Mouse (Mus musculus) hindbrain, embryonic 10.5 days (tissue): ENCODE results near the gene Gfi1. TPM values are rescaled to one million over a fixed set of nuclear protein-coding genes. Genes with fewer than 3 reads are reported as not detected.

Experiments used
- DNase-seq: peaks from one replicate; pipeline ENCODE4 v3.0.0-alpha.2; 2017; ENCODE audit warnings: low spot score
- H3K27ac ChIP-seq: fragments of 300-500 bp; sonication (generic); 2 replicates; pipeline ENCODE4 v1.5.1; 2016; ENCODE audit warnings: mild to moderate bottlenecking, moderate library complexity
- H3K27me3 ChIP-seq: fragments of 300-500 bp; sonication (generic); 2 replicates; pipeline ENCODE4 v1.6.1; 2016; ENCODE audit warnings: mild to moderate bottlenecking; ENCODE audit not compliant: poor library complexity, insufficient read depth, severe bottlenecking
- H3K36me3 ChIP-seq: fragments of 300-500 bp; sonication (generic); 2 replicates; pipeline ENCODE4 v1.6.1; 2016; ENCODE audit warnings: mild to moderate bottlenecking, moderate library complexity
- H3K4me1 ChIP-seq: fragments of 300-500 bp; sonication (generic); replicated peaks from 2 replicates; pipeline ENCODE4 v1.6.1; 2016; ENCODE audit warnings: mild to moderate bottlenecking
- H3K4me3 ChIP-seq: fragments of 300-500 bp; sonication (generic); 2 replicates; pipeline ENCODE4 v1.5.1; 2016; ENCODE audit warnings: mild to moderate bottlenecking, moderate library complexity
- H3K9me3 ChIP-seq: fragments of 300-500 bp; sonication (generic); 2 replicates; pipeline ENCODE4 v1.6.1; 2016; ENCODE audit warnings: mild to moderate bottlenecking, moderate library complexity
- WGBS: fragments of 180-500 bp; shearing (Covaris S2); methylation state at CpG from one replicate; pipeline ENCODE4 v1.1.7; 2016; 5-methylcytosine and 5-hydroxymethylcytosine counted together
- polyA plus RNA-seq: library from polyadenylated mRNA; unstranded; fragments of >200 nt; fragmentation: Nextera tagmentation; extraction: Ambion mirVana; gene quantifications from 2 replicates; pipeline ENCODE4 v1.2.1, GENCODE M21; 2016

Gene Gfi1
- polyA plus RNA-seq, 1 experiment from 2014 or later: 0.05 TPM

DNA sequence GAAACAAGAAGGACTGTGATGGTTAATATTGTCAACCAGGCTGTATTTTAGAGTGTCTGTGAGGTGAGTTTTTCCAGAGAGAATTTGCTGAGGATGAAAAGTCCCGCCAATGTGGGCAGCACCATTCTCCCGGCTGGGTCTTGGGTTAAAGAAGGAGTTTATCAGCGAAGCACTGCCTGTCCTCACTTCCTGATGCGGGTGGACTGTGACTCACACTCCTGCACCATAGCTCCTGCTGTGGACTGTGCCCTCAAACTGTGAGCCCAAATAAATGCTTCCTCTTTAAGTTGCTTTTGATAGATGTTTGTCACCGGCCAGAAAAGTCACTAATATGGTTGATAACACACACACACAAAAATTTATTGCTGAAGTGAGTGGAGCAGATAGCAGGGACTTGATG, 10.3 kb upstream of the Gfi1 start:
- Histone ChIP-seq H3K9me3 (peaks cover 7% of the 10 kb centered on the region; the same call in 1 of the 2 replicates), H3K27me3 (peaks cover 20% of the 10 kb centered on the region), H3K4me1 (no peaks in the 10 kb centered on the region), H3K27ac (no peak overlapping the region), H3K36me3 (peaks cover 7% of the 10 kb centered on the region; the same call in 1 of the 2 replicates), H3K4me3 (no peak overlapping the region)
- DNase-seq: no peak
- WGBS: 86% methylated on average over 5 of the region's 5 CpGs

DNA sequence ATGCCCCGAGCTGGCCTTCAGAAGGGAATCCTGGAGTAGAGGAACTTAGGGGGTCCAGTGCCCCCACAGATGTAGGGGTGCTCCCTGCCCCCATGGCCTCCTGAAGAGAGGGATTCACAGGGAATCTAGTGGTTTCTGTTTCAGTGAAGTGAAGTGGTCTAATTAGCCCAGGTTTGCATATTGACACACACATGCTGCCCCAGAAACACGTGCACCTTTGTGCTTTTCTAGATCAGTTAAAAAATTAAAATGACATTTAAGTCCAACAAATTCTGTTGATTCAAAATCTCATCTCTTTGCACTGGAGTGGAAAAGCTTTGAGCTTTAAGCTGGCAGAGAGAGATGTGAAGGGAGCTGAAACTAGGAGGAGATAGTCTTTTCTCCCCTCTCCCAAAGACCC, 6.0 kb upstream of the Gfi1 start:
- DNase-seq: no peak
- 26% methylated on average over 2 of the region's 2 CpGs for WGBS
- H3K27me3 ChIP-seq: peaks cover 64% of the 10 kb centered on the region
- no peak overlapping the region for H3K27ac ChIP-seq
- H3K4me3 ChIP-seq: no peak overlapping the region
- H3K36me3 ChIP-seq: no peaks in the 10 kb centered on the region
- H3K9me3 ChIP-seq: no peaks in the 10 kb centered on the region
- peaks cover 2% of the 10 kb centered on the region for H3K4me1 ChIP-seq

DNA sequence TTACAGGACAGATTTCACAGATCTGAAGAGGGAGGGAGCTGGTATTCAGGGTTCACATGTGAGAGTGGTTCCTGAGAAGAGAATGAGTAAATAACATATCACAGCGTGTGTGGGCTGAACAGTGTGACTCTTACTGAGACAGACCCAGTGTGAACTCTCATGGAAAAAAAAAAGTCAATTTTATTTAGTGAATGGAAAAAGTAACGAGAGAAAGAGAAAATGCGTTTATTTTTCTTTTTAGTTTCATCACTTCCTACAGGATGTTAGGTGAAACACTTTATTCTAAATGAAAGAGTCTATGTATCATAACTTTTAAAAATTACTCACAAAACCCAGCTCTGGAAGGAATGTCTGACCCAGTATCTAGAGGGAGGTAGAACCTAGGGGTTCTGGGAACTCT, 5.6 kb upstream of the Gfi1 start:
- Histone ChIP-seq H3K4me1 (peaks cover 6% of the 10 kb centered on the region), H3K27me3 (peaks cover 68% of the 10 kb centered on the region), H3K4me3 (no peak overlapping the region), H3K27ac (no peak overlapping the region), H3K9me3 (no peaks in the 10 kb centered on the region), H3K36me3 (no peaks in the 10 kb centered on the region)
- DNase-seq: no peak
- 57% methylated on average over 3 of the region's 3 CpGs for WGBS

DNA sequence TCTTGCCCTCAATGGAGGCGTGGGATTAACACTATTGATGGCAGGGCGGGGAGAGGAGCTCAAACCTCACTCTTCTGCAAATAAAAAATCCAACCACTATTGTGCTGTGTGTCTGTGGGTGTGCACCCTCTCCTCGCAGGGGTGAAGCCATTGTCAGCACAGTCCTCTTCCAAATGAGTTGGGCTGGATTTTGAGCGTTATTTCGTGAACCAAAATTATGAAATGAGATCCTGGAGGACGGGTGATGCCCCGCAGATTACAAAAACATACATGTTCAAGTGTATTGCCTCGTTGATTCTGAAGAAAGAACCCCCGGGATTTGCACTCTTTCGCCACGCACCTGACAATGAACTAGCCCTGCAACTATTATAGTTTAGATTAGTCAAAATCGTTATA, 1.2 kb upstream of the Gfi1 start:
- WGBS: 15% methylated on average over 12 of the region's 12 CpGs
- DNase-seq: no peak

DNA sequence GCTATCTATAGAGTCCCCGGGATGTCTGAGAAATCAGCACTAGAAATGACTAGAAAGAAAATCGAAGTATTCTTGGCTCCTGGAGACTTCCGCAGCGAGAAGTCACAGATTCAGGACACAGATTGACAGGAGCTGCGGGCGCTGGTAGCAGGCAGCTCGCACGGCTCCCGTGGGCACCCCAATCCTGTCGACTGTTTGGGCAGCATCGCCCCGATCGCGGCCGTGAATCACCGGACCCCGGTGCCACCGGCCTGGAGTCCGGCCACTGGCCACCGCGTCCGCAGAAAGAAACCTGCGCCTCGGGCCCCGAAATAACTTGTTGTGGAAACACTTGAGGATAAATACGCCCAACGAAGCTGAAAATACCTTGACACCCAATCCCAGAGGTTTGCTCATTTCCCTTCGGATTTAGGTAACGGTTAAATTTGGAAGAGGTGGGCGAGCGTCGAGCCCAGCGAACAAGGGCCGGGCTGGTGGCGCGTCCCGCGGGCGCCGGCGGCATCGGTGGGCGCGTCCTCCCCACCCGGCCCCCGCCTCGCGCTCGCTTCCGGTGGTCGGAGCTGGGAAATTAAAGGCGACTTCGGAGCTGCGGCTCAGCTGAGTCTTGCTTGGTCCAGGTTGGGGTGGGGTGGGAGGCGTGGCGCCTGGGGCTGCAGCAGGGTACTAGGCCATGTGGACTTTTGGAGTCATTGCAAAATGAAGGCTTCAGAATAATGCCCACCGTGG, 608 bp upstream of the Gfi1 start:
- Histone ChIP-seq H3K27ac (no peak overlapping the region), H3K9me3 (no peaks in the 10 kb centered on the region), H3K27me3 (peaks cover 100% of the 10 kb centered on the region), H3K4me3 (peak overlapping the region; percentile 43), H3K4me1 (peaks cover 47% of the 10 kb centered on the region), H3K36me3 (no peaks in the 10 kb centered on the region)
- peak; percentile 52 for DNase-seq
- WGBS: under 1% methylated on average over 57 of the region's 57 CpGs

More for the DNA sequence above, 1.2 kb upstream of the Gfi1 start:
- Histone ChIP-seq H3K4me1 (peaks cover 42% of the 10 kb centered on the region), H3K4me3 (peak overlapping the region; percentile 43), H3K9me3 (no peaks in the 10 kb centered on the region), H3K27me3 (peaks cover 100% of the 10 kb centered on the region), H3K36me3 (no peaks in the 10 kb centered on the region), H3K27ac (no peak overlapping the region)

DNA sequence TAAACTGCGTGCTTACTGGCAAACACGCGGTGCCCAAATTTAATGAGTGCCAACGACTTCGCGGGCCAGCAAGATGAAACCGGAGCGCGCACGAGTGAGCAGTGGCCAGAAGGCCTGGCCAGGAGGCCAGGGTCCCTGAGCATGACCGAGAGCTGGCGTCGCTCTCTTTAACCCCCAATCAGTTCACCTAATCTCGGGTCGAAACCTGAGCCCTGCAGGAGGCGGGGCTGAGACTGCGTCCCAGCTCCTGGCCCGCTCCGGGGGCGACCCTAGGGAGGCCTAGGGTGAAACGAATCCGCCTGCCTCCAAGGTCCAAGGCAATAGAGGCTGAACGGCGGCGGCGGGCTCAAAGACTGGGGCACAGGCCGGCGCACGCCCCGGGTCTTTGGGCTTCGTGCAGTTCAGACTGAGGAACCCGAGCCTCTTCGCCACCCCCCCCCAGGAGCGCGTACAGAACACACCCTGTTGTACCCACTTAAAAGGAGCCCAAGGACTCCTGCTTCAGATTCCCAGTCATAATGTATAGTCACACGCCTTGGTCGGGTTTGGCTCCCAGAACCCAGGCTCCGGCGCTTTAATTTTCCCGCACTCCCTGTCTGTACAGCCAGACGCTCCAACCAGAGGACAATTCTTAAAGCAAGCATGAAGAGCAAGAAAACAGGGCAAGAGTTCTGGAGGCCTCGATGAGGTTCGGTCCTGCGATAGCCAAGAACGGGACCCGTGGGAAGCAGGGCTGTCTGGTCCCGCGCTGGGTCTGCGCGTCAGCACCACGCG, 988 bp downstream of the Gfi1 start:
- Histone ChIP-seq H3K27me3 (peaks cover 100% of the 10 kb centered on the region), H3K4me3 (peak overlapping the region; percentile 43), H3K9me3 (no peaks in the 10 kb centered on the region), H3K36me3 (no peaks in the 10 kb centered on the region), H3K4me1 (peaks cover 57% of the 10 kb centered on the region), H3K27ac (no peak overlapping the region)
- WGBS: under 1% methylated on average over 52 of the region's 52 CpGs
- peak; percentile 59 for DNase-seq

DNA sequence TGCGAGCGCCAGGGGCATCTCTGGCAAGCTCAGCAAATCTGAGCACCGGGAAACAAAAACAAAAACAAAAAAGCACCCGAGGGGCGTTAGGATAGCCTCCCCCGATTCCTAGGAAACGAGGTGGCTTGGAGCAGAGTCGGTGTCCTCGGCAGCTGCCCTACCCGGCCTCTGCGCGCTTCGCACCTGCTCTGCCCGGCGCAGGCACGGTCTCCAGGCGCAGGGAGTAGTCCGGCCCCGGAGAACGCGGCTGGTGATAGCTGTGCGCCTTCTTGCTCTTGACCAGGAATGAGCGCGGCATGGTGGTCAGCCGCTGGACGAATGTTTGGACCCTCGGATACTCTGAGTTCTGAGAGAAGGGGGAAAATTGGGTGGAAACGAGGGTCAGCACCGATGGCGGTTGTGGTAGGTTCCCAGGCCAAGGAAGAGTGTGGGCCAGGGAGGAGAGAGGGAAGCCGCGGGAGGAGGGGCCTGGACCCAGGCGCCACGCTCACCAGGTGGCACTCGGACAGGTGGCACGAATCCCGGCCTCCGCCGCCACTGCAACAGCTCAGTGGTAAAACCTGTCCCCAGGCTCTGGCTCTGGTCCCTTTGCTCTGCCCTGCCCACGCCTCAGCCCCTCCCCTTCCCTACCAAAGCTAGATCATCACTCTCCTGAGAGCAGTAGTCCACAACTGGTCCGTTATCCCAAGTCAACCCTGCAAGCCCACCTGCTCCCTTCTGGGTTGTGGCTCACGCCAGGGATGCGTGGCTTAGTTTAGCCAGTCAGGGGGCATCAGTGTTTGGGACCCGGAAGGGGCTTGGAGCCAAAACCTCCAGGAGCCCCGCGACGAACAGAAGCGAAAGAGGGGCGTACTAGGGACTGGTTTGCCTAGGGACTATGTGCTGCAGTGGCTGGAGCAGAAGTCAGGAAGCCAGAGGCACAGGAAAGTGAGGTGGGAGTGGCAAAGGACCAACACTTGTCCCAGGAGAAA, 2.0 kb downstream of the Gfi1 start:
- H3K9me3 ChIP-seq: no peaks in the 10 kb centered on the region
- H3K4me1 ChIP-seq: peaks cover 57% of the 10 kb centered on the region
- H3K4me3 ChIP-seq: peak overlapping the region; percentile 43
- under 1% methylated on average over 49 of the region's 49 CpGs for WGBS
- peaks cover 100% of the 10 kb centered on the region for H3K27me3 ChIP-seq
- no peak overlapping the region for H3K27ac ChIP-seq
- H3K36me3 ChIP-seq: no peaks in the 10 kb centered on the region
- peak; percentile 60 for DNase-seq

DNA sequence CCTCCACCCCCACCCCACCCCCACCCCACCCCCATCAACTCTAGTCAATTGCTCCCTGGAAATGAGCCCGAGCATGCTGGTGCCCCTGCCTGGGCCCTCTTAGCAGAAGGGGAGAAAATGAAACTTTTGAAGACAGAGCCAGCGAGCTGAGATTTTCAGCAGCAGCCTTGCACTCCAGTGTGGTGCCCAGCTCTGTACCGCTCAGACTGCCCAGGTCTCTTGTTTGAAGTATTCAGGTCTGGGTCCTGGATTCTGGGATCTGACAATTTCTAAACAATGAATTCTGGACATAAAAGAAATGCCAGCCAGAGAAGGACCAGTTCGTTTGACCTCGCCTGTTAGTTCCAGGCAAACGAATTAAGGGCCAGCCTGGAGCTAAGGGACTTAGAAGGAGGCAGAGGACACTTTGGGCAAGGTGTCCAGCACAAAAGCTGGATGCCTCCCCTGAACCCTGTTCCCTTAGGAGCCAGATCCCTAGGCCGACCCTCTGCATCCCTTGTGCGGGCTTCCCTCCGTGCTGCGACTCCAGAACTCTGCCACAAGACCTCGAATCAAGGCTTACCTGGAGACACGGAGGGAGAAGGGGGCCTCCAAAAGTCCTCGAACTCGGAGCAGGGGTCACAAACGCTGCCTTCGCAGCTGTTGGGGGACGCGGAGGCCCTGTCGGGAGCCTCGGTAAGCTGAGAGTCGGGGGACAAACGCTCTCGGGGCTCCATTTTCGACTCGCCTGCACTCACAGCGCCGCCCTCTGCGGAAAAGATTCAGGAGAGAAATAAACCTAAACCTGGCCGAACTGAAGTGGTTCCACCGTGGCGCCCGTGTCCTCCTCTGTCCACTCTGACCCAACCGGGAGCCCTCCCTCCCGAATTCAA, 2.9 kb downstream of the Gfi1 start:
- Histone ChIP-seq H3K27me3 (peaks cover 100% of the 10 kb centered on the region), H3K4me1 (peaks cover 57% of the 10 kb centered on the region), H3K9me3 (no peaks in the 10 kb centered on the region), H3K27ac (no peak overlapping the region), H3K4me3 (peak overlapping the region; percentile 43), H3K36me3 (no peaks in the 10 kb centered on the region)
- DNase-seq: peak; percentile 60
- WGBS: 1% methylated on average over 34 of the region's 34 CpGs

DNA sequence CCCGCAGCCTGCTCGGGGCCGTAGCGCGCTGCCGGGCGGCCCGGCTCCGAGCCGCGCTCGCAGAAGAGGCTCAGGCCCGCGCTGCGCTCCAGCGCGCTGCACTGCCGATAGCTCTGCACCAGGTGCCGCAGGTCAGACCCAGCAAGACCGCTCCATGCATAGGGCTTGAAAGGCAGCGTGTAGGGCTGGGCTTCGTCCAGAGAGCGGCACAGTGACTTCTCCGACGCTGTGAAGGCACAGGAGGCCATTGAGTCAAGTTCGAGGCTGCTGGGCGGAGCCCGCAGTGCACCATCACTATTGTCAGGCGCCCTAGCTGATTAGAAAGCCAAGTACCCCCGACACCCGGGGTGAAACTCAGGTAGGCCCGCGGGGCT, 4.2 kb downstream of the Gfi1 start:
- no peak overlapping the region for H3K27ac ChIP-seq
- H3K4me3 ChIP-seq: peak overlapping the region; percentile 48
- H3K9me3 ChIP-seq: no peaks in the 10 kb centered on the region
- H3K36me3 ChIP-seq: no peaks in the 10 kb centered on the region
- peaks cover 54% of the 10 kb centered on the region for H3K4me1 ChIP-seq
- 1% methylated on average over 33 of the region's 33 CpGs for WGBS
- peak; percentile 61 for DNase-seq
- peaks cover 100% of the 10 kb centered on the region for H3K27me3 ChIP-seq

DNA sequence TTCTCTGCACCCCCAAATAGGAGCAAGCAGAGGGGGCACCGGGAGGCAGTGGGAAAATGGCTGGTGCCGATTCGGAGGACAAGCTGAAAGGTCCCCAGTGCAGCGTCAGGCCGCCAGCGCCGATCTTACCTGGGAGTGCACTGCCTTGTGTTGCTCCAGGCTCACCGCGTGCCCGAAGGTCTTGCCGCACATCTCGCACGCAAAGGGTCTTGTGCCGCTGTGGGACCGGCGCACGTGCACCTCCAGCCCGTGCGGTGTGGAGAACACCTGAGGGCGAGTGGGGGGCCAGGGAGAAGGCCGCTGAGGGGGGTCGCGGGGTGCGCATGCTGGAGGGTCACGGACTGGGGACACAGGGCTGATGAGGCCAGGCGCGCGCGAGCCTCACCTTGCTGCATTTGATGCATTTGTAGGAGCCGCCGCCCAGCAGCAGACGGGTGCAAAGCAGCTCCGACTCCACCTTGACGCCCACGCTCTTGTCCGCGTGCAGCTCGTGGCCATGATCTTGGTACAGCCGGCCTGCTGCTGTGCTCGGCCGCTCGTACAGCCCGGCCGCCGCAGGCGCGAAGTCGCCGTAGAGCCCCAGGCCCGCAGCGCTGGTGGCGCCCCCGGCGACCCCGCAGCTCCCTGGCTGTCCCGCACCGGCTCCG, 4.7 kb downstream of the Gfi1 start:
- Histone ChIP-seq H3K9me3 (no peaks in the 10 kb centered on the region), H3K4me3 (peak overlapping the region; percentile 48), H3K27ac (no peak overlapping the region), H3K27me3 (peaks cover 100% of the 10 kb centered on the region), H3K36me3 (no peaks in the 10 kb centered on the region), H3K4me1 (peaks cover 48% of the 10 kb centered on the region)
- WGBS: under 1% methylated on average over 58 of the region's 58 CpGs
- DNase-seq: peak; percentile 52

DNA sequence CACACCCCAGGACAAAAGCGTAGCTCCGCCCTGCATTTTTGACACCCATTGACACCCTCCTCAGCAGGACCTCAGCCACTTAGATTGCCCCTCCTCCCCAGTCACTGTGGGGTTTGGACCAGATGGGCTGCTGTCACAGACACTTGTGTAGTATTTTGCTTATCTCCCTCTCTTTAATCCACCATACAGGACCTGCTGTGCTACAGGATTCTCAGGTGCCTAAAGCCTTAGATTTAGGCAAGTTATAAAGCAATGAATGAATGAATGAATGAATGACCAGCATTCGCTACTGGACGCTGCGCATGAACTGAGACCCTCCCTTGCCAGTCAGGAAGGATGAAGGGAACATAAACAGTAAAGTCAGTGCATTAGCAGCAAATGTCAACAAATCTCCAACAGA, 5.3 kb downstream of the Gfi1 start:
- 8% methylated on average over 5 of the region's 5 CpGs for WGBS
- H3K4me3 ChIP-seq: 0 out of 2 replicates have a peak overlapping the region, but pooled peaks have one; percentile 48
- peaks cover 100% of the 10 kb centered on the region for H3K27me3 ChIP-seq
- no peak overlapping the region for H3K27ac ChIP-seq
- DNase-seq: no peak
- no peaks in the 10 kb centered on the region for H3K9me3 ChIP-seq
- H3K36me3 ChIP-seq: no peaks in the 10 kb centered on the region
- peaks cover 42% of the 10 kb centered on the region for H3K4me1 ChIP-seq
